Mouse (Mus musculus) cerebellum, adult 2 months (tissue): Measurements from ENCODE around the gene Ip6k2. TPM values are rescaled to one million over a fixed set of nuclear protein-coding genes. Genes with fewer than 3 reads are reported as not detected.

ENCODE experiments used
- DNase-seq, 2 experiments: peaks; one replicate each; pipeline ENCODE4 v3.0.0; 2021
- H3K27ac ChIP-seq: fragments of 200-500 bp; 2 replicates; pipeline ENCODE4 v1.5.1; 2012; ENCODE audit warnings: low read length, control low read depth, inconsistent platforms; ENCODE audit not compliant: insufficient read depth
- H3K27me3 ChIP-seq: fragments of 200-500 bp; 2 replicates; pipeline ENCODE4 v1.6.1; 2012; ENCODE audit warnings: inconsistent platforms, mild to moderate bottlenecking, low read length, moderate library complexity; ENCODE audit not compliant: control insufficient read depth, insufficient read depth
- H3K4me1 ChIP-seq: fragments of 200-500 bp; 2 replicates; pipeline ENCODE4 v1.6.1; 2011; ENCODE audit warnings: low read length; ENCODE audit not compliant: control insufficient read depth, insufficient read depth
- H3K4me3 ChIP-seq: fragments of 200-500 bp; replicated peaks from 2 replicates; pipeline ENCODE3; 2011; ENCODE audit warnings: mild to moderate bottlenecking, low read depth, low read length, control low read depth; ENCODE audit not compliant: insufficient read depth
- CTCF ChIP-seq: fragments of 200-500 bp; IDR thresholded peaks from 2 replicates; pipeline ENCODE4 v1.5.1; 2011; ENCODE audit warnings: low read depth, mild to moderate bottlenecking, control low read depth, low read length, moderate library complexity, borderline replicate concordance; ENCODE audit not compliant: insufficient read depth
- POLR2A ChIP-seq: fragments of 200-500 bp; IDR thresholded peaks from 2 replicates; pipeline ENCODE4 v1.6.1; 2011; ENCODE audit warnings: low read length, control low read depth, borderline replicate concordance; ENCODE audit not compliant: insufficient read depth
- WGBS: fragments of 180-500 bp; shearing (Covaris S2); methylation state at CpG from one replicate; pipeline ENCODE4 v1.1.7; 2018; 5-methylcytosine and 5-hydroxymethylcytosine counted together
- polyA plus RNA-seq: library from polyadenylated mRNA; depleted of rRNA; stranded (reverse); fragments of >200 nt; gene quantifications from 2 replicates; pipeline ENCODE4 v1.2.3, GENCODE M21; 2012

The Ip6k2 gene
- polyA plus RNA-seq, 1 experiment, result 168 TPM

GRCm38 (mm10) chr9:108824755-108825413 lies 41.3 kb downstream of the Ip6k2 start:
- peak overlapping the region; percentile 96 for H3K27ac ChIP-seq
- peak; percentile 99 to 100 for DNase-seq
- peaks cover 25% of the 10 kb centered on the region for H3K4me1 ChIP-seq
- no peaks in the 10 kb centered on the region for H3K27me3 ChIP-seq
- H3K4me3 ChIP-seq, result peak overlapping the region; percentile 95
- TF ChIP-seq CTCF (no peak), POLR2A (peak; percentile 94)
- WGBS, result under 1% methylated on average over 31 of the region's 31 CpGs

DNA sequence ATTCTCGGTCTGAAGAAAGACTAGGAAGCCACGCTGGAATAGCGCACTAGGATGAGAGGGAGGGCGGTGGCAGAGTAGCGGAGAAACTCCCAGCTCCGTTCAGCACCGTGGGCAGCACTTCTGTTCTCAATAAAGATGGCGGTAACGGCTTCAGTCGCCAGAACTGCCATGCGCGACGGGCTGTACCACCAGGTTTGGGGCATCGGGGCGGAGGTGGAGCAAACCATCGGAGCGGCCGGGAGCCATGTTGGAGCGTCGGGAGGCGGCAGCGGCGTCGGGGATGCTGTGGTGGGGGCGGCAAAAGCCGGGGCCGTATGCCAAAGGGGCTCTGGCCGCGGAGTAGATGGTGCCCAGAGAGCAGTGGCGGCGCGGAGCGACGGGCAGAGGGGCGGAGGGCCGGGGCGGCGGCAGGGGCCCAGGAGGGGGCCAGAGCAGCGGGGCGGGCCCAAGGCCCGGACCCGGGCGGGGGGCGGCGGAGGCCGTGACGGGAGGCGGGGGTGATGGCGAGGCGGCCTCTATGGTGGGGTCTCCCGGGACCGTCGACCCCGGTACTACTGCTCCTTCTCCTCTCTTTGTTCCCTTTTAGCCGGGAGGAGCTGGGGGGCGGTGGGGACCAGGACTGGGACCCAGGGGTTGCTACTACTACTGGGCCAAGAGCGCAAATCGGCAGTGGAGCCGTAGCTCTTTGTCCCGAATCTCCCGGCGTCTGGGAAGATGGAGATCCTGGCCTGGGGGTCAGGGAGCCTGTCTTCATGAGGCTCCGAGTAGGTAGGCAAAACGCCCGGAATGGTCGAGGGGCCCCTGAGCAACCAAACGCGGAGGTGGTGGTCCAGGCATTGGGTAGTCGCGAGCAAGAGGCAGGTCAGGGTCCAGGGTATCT lies 42.5 kb downstream of the Ip6k2 start, which contains the start of gene Celsr3:
Gene Celsr3, plus strand, starts transcription at position 501 of the 880 bp plus-strand sequence.
- under 1% methylated on average over 69 of the region's 70 CpGs for WGBS
- H3K27me3 ChIP-seq, result no peaks in the 10 kb centered on the region
- H3K4me3 ChIP-seq, result peak within 1 kb of the TSS; percentile 95
- peak; percentile 93 to 94 for DNase-seq
- H3K4me1 ChIP-seq, result peaks cover 31% of the 10 kb centered on the region
- peak within 1 kb of the TSS; percentile 41 for H3K27ac ChIP-seq
- TF ChIP-seq CTCF (no peak), POLR2A (peak; percentile 75)

DNA sequence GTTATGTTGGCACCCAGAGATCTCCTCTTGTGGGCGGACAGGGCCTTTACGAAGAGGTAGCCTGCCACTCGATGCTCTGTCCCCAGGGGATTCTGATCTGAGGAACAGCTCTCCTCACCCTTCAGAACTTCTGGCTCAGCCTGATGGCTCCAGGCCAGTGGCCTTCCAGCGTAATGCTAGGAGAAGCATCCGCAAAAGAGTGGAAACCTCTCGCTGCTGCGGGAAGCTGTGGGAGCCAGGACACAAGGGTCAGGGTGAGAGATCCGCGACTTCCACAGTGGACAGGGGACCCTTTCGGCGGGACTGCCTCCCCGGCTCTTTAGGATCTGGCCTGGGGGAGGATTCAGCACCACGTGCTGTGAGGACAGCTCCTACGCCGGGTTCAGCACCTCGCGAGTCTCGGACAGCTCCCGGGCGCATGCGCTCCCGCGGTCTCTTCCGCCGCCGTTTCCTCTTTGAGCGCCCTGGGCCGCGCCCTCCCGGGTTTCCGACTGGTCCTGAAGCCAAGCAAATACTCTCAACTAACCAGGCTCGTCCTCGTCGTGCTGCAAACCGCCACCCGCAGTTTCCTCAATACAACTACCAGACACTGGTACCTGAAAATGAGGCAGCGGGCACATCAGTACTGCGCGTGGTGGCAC lies 43.2 kb downstream of the Ip6k2 start:
- Histone ChIP-seq H3K4me1 (peaks cover 38% of the 10 kb centered on the region), H3K27ac (peak overlapping the region; percentile 2; the same call in 1 of the 2 replicates), H3K4me3 (peak overlapping the region; percentile 95), H3K27me3 (no peaks in the 10 kb centered on the region)
- peak; percentile 84 for DNase-seq
- 1% methylated on average over 39 of the region's 39 CpGs for WGBS
- TF ChIP-seq CTCF (no peak), POLR2A (no peak)

DNA sequence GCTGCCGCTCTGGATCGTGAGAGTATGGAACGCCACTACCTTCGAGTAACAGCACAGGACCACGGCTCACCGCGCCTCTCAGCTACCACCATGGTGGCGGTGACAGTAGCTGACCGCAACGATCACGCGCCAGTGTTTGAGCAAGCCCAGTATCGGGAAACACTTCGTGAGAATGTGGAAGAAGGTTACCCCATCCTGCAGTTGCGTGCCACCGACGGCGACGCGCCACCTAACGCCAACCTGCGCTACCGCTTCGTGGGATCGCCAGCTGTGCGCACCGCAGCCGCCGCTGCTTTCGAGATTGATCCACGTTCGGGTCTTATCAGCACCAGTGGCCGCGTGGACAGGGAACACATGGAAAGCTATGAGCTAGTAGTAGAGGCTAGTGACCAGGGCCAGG lies 43.9 kb downstream of the Ip6k2 start:
- Histone ChIP-seq H3K27me3 (no peaks in the 10 kb centered on the region), H3K4me1 (peaks cover 42% of the 10 kb centered on the region), H3K4me3 (peak overlapping the region; percentile 95), H3K27ac (no peak overlapping the region)
- DNase-seq, result peak in 1 of 2 experiments; percentile 52
- TF ChIP-seq POLR2A (no peak), CTCF (no peak)
- WGBS, result 20% methylated on average over 34 of the region's 34 CpGs

DNA sequence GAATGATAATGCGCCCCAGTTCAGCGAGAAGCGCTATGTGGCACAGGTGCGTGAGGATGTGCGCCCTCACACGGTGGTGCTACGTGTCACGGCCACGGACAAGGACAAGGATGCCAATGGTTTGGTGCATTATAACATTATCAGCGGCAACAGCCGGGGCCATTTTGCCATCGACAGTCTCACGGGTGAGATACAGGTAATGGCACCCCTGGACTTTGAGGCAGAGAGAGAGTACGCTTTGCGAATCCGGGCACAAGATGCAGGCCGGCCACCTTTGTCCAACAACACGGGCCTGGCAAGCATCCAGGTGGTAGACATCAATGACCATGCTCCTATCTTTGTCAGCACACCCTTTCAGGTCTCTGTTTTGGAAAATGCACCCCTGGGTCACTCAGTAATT lies 44.3 kb downstream of the Ip6k2 start:
- H3K27me3 ChIP-seq, result no peaks in the 10 kb centered on the region
- peak in 1 of 2 experiments; percentile 42 for DNase-seq
- no peak overlapping the region for H3K27ac ChIP-seq
- 67% methylated on average over 18 of the region's 18 CpGs for WGBS
- H3K4me1 ChIP-seq, result peaks cover 45% of the 10 kb centered on the region
- no peak for TF ChIP-seq CTCF
- no peak for TF ChIP-seq POLR2A
- peak overlapping the region; percentile 95 for H3K4me3 ChIP-seq

GRCm38 (mm10) chr9:108831637-108832036 lies 48.0 kb downstream of the Ip6k2 start:
- Histone ChIP-seq H3K27ac (no peak overlapping the region), H3K4me3 (no peak overlapping the region), H3K4me1 (peaks cover 47% of the 10 kb centered on the region), H3K27me3 (no peaks in the 10 kb centered on the region)
- WGBS, result 42% methylated on average over 23 of the region's 23 CpGs
- TF ChIP-seq CTCF (no peak), POLR2A (no peak)
- DNase-seq, result no peak

- Histone ChIP-seq H3K4me3 (no peak overlapping the region), H3K27me3 (no peaks in the 10 kb centered on the region), H3K4me1 (peaks cover 43% of the 10 kb centered on the region), H3K27ac (no peak overlapping the region)
- WGBS, result 24% methylated on average over 46 of the region's 46 CpGs
- DNase-seq, result peak; percentile 76 to 84
- TF ChIP-seq CTCF (no peak), POLR2A (no peak)
Observed at GRCm38 (mm10) chr9:108832390-108833108, 49.0 kb downstream of the Ip6k2 start.
